Mouse (Mus musculus): ENCODE measurements at regions not wholly inside any gene's neighbourhood (a gene's known extent, or its start where the extent isn't known, plus 50 kb on each side); places are given as distances from the start of the nearest gene placed in this dataset.
"Not testable (repeated sequence)": the region's sequence is repeated elsewhere in the genome, so short reads cannot be mapped to it uniquely, and the experiment has no call there.

GRCm38 (mm10) chr12:93152618-93153245, 1303.8 kb upstream of the Sel1l start:
- in situ Hi-C loops (cut with MboI, MseI): no loop called here

- in situ Hi-C loops (cut with MboI, MseI): no loop called here
Observed at GRCm38 (mm10) chr12:93151530-93151929, 1302.6 kb upstream of the Sel1l start.

GRCm38 (mm10) chr12:93142265-93142664, 1293.3 kb upstream of the Sel1l start:
- in situ Hi-C loops (cut with MboI, MseI): no loop called here

GRCm38 (mm10) chr12:93136395-93136794, 1287.4 kb upstream of the Sel1l start:
- in situ Hi-C loops (cut with MboI, MseI): no loop called here

- in situ Hi-C loops (cut with MboI, MseI): no loop called here
Observed at GRCm38 (mm10) chr12:93122216-93122615, 1273.3 kb upstream of the Sel1l start.

GRCm38 (mm10) chr12:93088031-93088790, 1239.3 kb upstream of the Sel1l start:
- in situ Hi-C loops (cut with MboI, MseI): no loop called here

GRCm38 (mm10) chr12:93063864-93064263, 1214.9 kb upstream of the Sel1l start:
- in situ Hi-C loops (cut with MboI, MseI): no loop called here

- in situ Hi-C loops (cut with MboI, MseI): no loop called here
Observed at GRCm38 (mm10) chr12:93019633-93020032, 1170.7 kb upstream of the Sel1l start.

- in situ Hi-C loops (cut with MboI, MseI): no loop called here
Observed at GRCm38 (mm10) chr12:93011583-93011982, 1162.6 kb upstream of the Sel1l start.

GRCm38 (mm10) chr12:93006844-93007365, 1157.9 kb upstream of the Sel1l start:
- in situ Hi-C loops (cut with MboI, MseI): no loop called here

- in situ Hi-C loops (cut with MboI, MseI): no loop called here
Observed at GRCm38 (mm10) chr12:93003125-93003524, 1154.2 kb upstream of the Sel1l start.

- in situ Hi-C loops (cut with MboI, MseI): no loop called here
Observed at GRCm38 (mm10) chr12:92975698-92976097, 1126.7 kb upstream of the Sel1l start.

GRCm38 (mm10) chr12:92944352-92944751, 1095.4 kb upstream of the Sel1l start:
- in situ Hi-C loops (cut with MboI, MseI): no loop called here

GRCm38 (mm10) chr12:92927591-92927990, 1078.6 kb upstream of the Sel1l start:
- in situ Hi-C loops (cut with MboI, MseI): no loop called here

- in situ Hi-C loops (cut with MboI, MseI): no loop called here
Observed at GRCm38 (mm10) chr12:92926942-92927341, 1078.0 kb upstream of the Sel1l start.

- in situ Hi-C loops (cut with MboI, MseI): no loop called here
Observed at GRCm38 (mm10) chr12:92919920-92920319, 1071.0 kb upstream of the Sel1l start.

- in situ Hi-C loops (cut with MboI, MseI): no loop called here
Observed at GRCm38 (mm10) chr12:92916267-92916666, 1067.3 kb upstream of the Sel1l start.

- in situ Hi-C loops (cut with MboI, MseI): no loop called here
Observed at GRCm38 (mm10) chr12:92915776-92916175, 1066.8 kb upstream of the Sel1l start.

GRCm38 (mm10) chr12:92915203-92915602, 1066.2 kb upstream of the Sel1l start:
- in situ Hi-C loops (cut with MboI, MseI): no loop called here

- in situ Hi-C loops (cut with MboI, MseI): no loop called here
Observed at GRCm38 (mm10) chr12:92904382-92904781, 1055.4 kb upstream of the Sel1l start.

- in situ Hi-C loops (cut with MboI, MseI): no loop called here
Observed at GRCm38 (mm10) chr12:92892315-92892714, 1043.4 kb upstream of the Sel1l start.

- in situ Hi-C loops (cut with MboI, MseI): not testable (repeated sequence)
Observed at GRCm38 (mm10) chr12:92891663-92892062, 1042.7 kb upstream of the Sel1l start.

GRCm38 (mm10) chr12:92891126-92891525, 1042.2 kb upstream of the Sel1l start:
- in situ Hi-C loops (cut with MboI, MseI): not testable (repeated sequence)
